Mouse (Mus musculus) CH12.LX (cell line): ENCODE results near the gene Gstk1. TPM values are rescaled to one million over a fixed set of nuclear protein-coding genes. Genes with fewer than 3 reads are reported as not detected.

Experiments used
- DNase-seq: peaks from one replicate; pipeline ENCODE4 v3.0.0-alpha.2; 2013; ENCODE audit errors: extremely low read depth
- H3K27ac ChIP-seq: 2 replicates; pipeline ENCODE4 v1.5.1; 2012; ENCODE audit warnings: low read depth, mild to moderate bottlenecking, control low read depth, moderate library complexity; ENCODE audit not compliant: insufficient read depth
- H3K27me3 ChIP-seq: replicated peaks from 2 replicates; pipeline ENCODE3; 2012; ENCODE audit warnings: inconsistent platforms
- H3K36me3 ChIP-seq, 2 experiments: replicated peaks in 1 of 2; 2 replicates each; pipeline versions ENCODE3 to v1.6.1; 2012; ENCODE audit warnings: inconsistent platforms in 1 of 2, low read length in 1 of 2, mild to moderate bottlenecking in 1 of 2, mixed read lengths in 1 of 2, moderate library complexity in 1 of 2; ENCODE audit not compliant: control insufficient read depth in 1 of 2, insufficient read depth in 1 of 2
- H3K4me1 ChIP-seq, 2 experiments: 2 replicates each; pipeline ENCODE4 v1.6.1; 2012; ENCODE audit warnings: inconsistent platforms in 1 of 2, moderate library complexity in 1 of 2; ENCODE audit not compliant: insufficient read depth in 2 of 2, control insufficient read depth in 1 of 2
- H3K4me2 ChIP-seq: 2 replicates; pipeline ENCODE4 v1.6.1; 2012; ENCODE audit warnings: low read depth, mild to moderate bottlenecking, control low read depth; ENCODE audit not compliant: poor library complexity, insufficient read depth, severe bottlenecking
- H3K4me3 ChIP-seq, 3 experiments: fragments of 150-350 bp in 1 of 3; sonication (generic) in 1 of 3; replicated peaks in 1 of 3; 2 replicates each; pipeline versions ENCODE3 to v1.5.1; 2011 to 2012; ENCODE audit warnings: low read depth in 2 of 3, low read length in 2 of 3, mild to moderate bottlenecking in 2 of 3, moderate library complexity in 2 of 3, control low read depth in 1 of 3, improper control_type of control experiment in 1 of 3, inconsistent platforms in 1 of 3, mixed read lengths in 1 of 3; ENCODE audit not compliant: poor library complexity in 1 of 3
- H3K79me2 ChIP-seq: replicated peaks from 2 replicates; pipeline ENCODE4 v1.6.1; 2012; ENCODE audit warnings: mild to moderate bottlenecking, moderate library complexity; ENCODE audit not compliant: control insufficient read depth, poor library complexity, insufficient read depth, severe bottlenecking; ENCODE audit errors: extremely low read depth
- H3K9ac ChIP-seq: 2 replicates; pipeline ENCODE4 v1.6.1; 2012; ENCODE audit warnings: low read depth, mild to moderate bottlenecking, control low read depth, moderate library complexity; ENCODE audit not compliant: insufficient read depth
- H3K9me3 ChIP-seq: replicated peaks from 2 replicates; pipeline ENCODE3; 2012; ENCODE audit warnings: low read length, inconsistent platforms, mixed read lengths
- CHD2 ChIP-seq: IDR thresholded peaks from 2 replicates; pipeline ENCODE4 v1.6.1; 2011; ENCODE audit warnings: low read length, improper control_type of control experiment
- CTCF ChIP-seq, 2 experiments: IDR thresholded peaks in 1 of 2; conservative IDR thresholded peaks in 1 of 2; 2 replicates each; pipeline ENCODE4 v1.5.1; 2011 to 2012; ENCODE audit warnings: low read depth in 2 of 2, low read length in 2 of 2, improper control_type of control experiment in 1 of 2, inconsistent platforms in 1 of 2, mild to moderate bottlenecking in 1 of 2, moderate library complexity in 1 of 2
- E2F4 ChIP-seq: IDR thresholded peaks from 2 replicates; pipeline ENCODE4 v1.6.1; 2011; ENCODE audit warnings: low read depth, low read length, improper control_type of control experiment; ENCODE audit not compliant: insufficient replicate concordance
- ELF1 ChIP-seq: IDR thresholded peaks from 2 replicates; pipeline ENCODE4 v1.6.1; 2014; ENCODE audit warnings: low read depth, mild to moderate bottlenecking, inconsistent platforms, low read length, improper control_type of control experiment
- GABPA ChIP-seq: IDR thresholded peaks from 2 replicates; pipeline ENCODE4 v1.6.1; 2012; ENCODE audit warnings: low read depth, low read length, improper control_type of control experiment, inconsistent platforms; ENCODE audit not compliant: insufficient replicate concordance
- HCFC1 ChIP-seq: IDR thresholded peaks from 2 replicates; pipeline ENCODE4 v1.6.1; 2012; ENCODE audit warnings: low read depth, mild to moderate bottlenecking, inconsistent platforms, low read length, improper control_type of control experiment
- KAT2A ChIP-seq: IDR thresholded peaks from 2 replicates; pipeline ENCODE4 v1.6.1; 2012; ENCODE audit warnings: low read length, improper control_type of control experiment, inconsistent platforms; ENCODE audit not compliant: insufficient replicate concordance
- MAFK ChIP-seq: IDR thresholded peaks from 2 replicates; pipeline ENCODE4 v1.6.1; 2011; ENCODE audit warnings: low read length, improper control_type of control experiment; ENCODE audit not compliant: insufficient replicate concordance
- MXI1 ChIP-seq: IDR thresholded peaks from 2 replicates; pipeline ENCODE4 v1.6.1; 2011; ENCODE audit warnings: mild to moderate bottlenecking, low read depth, low read length, improper control_type of control experiment
- MYC ChIP-seq: IDR thresholded peaks from 2 replicates; pipeline ENCODE4 v1.6.1; 2011; ENCODE audit warnings: low read depth, mild to moderate bottlenecking, improper control_type of control experiment, low read length
- NRF1 ChIP-seq: IDR thresholded peaks from 2 replicates; pipeline ENCODE4 v1.6.1; 2014; ENCODE audit warnings: low read depth, mild to moderate bottlenecking, inconsistent platforms, low read length, improper control_type of control experiment, moderate library complexity
- POLR2A ChIP-seq: IDR thresholded peaks from 2 replicates; pipeline ENCODE4 v1.6.1; 2011; ENCODE audit warnings: low read depth, mild to moderate bottlenecking, improper control_type of control experiment, low read length
- POLR2AphosphoS2 ChIP-seq: IDR thresholded peaks from 2 replicates; pipeline ENCODE4 v1.6.1; 2011; ENCODE audit warnings: low read depth, low read length, improper control_type of control experiment
- RAD21 ChIP-seq: IDR thresholded peaks from 2 replicates; pipeline ENCODE4 v1.6.1; 2011; ENCODE audit warnings: low read depth, mild to moderate bottlenecking, low read length, improper control_type of control experiment, moderate library complexity
- RCOR1 ChIP-seq: conservative IDR thresholded peaks from 2 replicates; pipeline ENCODE4 v1.6.1; 2012; ENCODE audit warnings: low read depth, mild to moderate bottlenecking, inconsistent platforms, low read length, improper control_type of control experiment
- TBP ChIP-seq: conservative IDR thresholded peaks from 2 replicates; pipeline ENCODE4 v1.6.1; 2011; ENCODE audit warnings: low read depth, low read length, improper control_type of control experiment
- UBTF ChIP-seq: IDR thresholded peaks from 2 replicates; pipeline ENCODE4 v1.6.1; 2012; ENCODE audit warnings: low read depth, mild to moderate bottlenecking, inconsistent platforms, low read length, improper control_type of control experiment, moderate library complexity
- USF2 ChIP-seq: conservative IDR thresholded peaks from 2 replicates; pipeline ENCODE4 v1.6.1; 2011; ENCODE audit warnings: low read depth, low read length, improper control_type of control experiment
- ZC3H11A ChIP-seq: IDR thresholded peaks from 2 replicates; pipeline ENCODE4 v1.6.1; 2012; ENCODE audit warnings: low read depth, mild to moderate bottlenecking, inconsistent platforms, low read length, improper control_type of control experiment
- ZNF384 ChIP-seq: IDR thresholded peaks from 2 replicates; pipeline ENCODE4 v1.6.1; 2012; ENCODE audit warnings: low read depth, low read length, improper control_type of control experiment, inconsistent platforms
- dilution Hi-C: fragments of 300-500 bp; cut with MboI; formaldehyde crosslinking; loops from 2 replicates; pipeline ENCODE4 v1.14.3; 2020; ENCODE audit warnings: low sequenced_read_pairs; ENCODE audit not compliant: extremely low pct_unique_long_range_greater_than_20kb, extremely low pct_ligation_motif_present
- in situ Hi-C: fragments of 300-500 bp; cut with MboI; formaldehyde crosslinking; loops from 3 replicates; pipeline ENCODE4 v1.14.3; 2019; ENCODE audit warnings: low sequenced_read_pairs, low pct_ligation_motif_present, low pct_unique_long_range_greater_than_20kb, mixed read lengths
- polyA plus RNA-seq: library from polyadenylated mRNA; unstranded; fragments of >175 nt; gene quantifications from 2 replicates; pipeline ENCODE4 v1.2.1, GENCODE M21; 2012; ENCODE audit warnings: low read depth; ENCODE audit not compliant: insufficient read length
- total RNA-seq, 2 experiments: library from RNA; depleted of rRNA; stranded (reverse); fragments of 300-350 nt in 1 of 2; fragments of >200 nt in 1 of 2; gene quantifications; 2 replicates each; pipeline ENCODE4 v1.2.3; 2012 to 2014

Gene Gstk1
- total and polyA plus RNA-seq, 3 experiments, result 0.59 to 1.0 (median 0.85) TPM

GRCm38 (mm10) chr6:42215028-42215427 is 30.7 kb upstream of the Gstk1 start, which contains the start of gene Tas2r144:
TSS of gene Tas2r144 (plus strand) at chr6:42215328.
- in situ Hi-C loops, result no loop called here
- Histone ChIP-seq H3K9me3 (no peaks in the 10 kb centered on the region), H3K27ac (no peak within 1 kb of the TSS), H3K4me1 (no peaks in the 10 kb centered on the region), H3K36me3 (no peaks in the 10 kb centered on the region), H3K4me3 (no peak within 1 kb of the TSS), H3K4me2 (no peak within 1 kb of the TSS)
- TF ChIP-seq HCFC1 (no peak), MAFK (no peak), UBTF (no peak)
- TF ChIP-seq, all 38 proteins: peak for 0
- DNase-seq, result no peak
- dilution Hi-C loops, result no loop called here
- no peaks in the 10 kb centered on the region for H3K79me2 ChIP-seq
- no peaks in the 10 kb centered on the region for H3K27me3 ChIP-seq
- no peak within 1 kb of the TSS for H3K9ac ChIP-seq

GRCm38 (mm10) chr6:42222286-42222685 is 23.4 kb upstream of the Gstk1 start:
- in situ Hi-C loops, result no loop called here
- Histone ChIP-seq H3K36me3 (no peaks in the 10 kb centered on the region), H3K4me2 (no peak overlapping the region), H3K9me3 (no peaks in the 10 kb centered on the region), H3K27ac (no peak overlapping the region), H3K4me1 (no peaks in the 10 kb centered on the region), H3K79me2 (no peaks in the 10 kb centered on the region), H3K4me3 (no peak overlapping the region), H3K27me3 (no peaks in the 10 kb centered on the region), H3K9ac (no peak overlapping the region)
- DNase-seq, result no peak
- dilution Hi-C loops, result no loop called here
- TF ChIP-seq POLR2AphosphoS2, result no peak
- TF ChIP-seq POLR2A, result no peak
- TF ChIP-seq ZNF384, result no peak
- no peak for TF ChIP-seq GABPA
- TF ChIP-seq MYC, result no peak
- no peak for TF ChIP-seq RCOR1
- no peak for TF ChIP-seq CHD2
- no peak for TF ChIP-seq ZC3H11A
- no peak for TF ChIP-seq KAT2A
- TF ChIP-seq MXI1, result no peak
- no peak for TF ChIP-seq CTCF (conservative IDR thresholded peaks at IDR 0.05 in 1 of 2, IDR thresholded peaks at IDR 0.05 in 1 of 2; ENCODE audit: low read depth in 2 of 2, low read length in 2 of 2)
- no peak for TF ChIP-seq USF2
- no peak for TF ChIP-seq HCFC1
- TF ChIP-seq NRF1, result no peak
- no peak for TF ChIP-seq E2F4
- TF ChIP-seq RAD21, result no peak
- TF ChIP-seq ELF1, result no peak
- no peak for TF ChIP-seq TBP
